Mouse (Mus musculus) megakaryocyte, embryonic 14.5 days (primary cell): ENCODE results near the gene Hps3. TPM values are rescaled to one million over a fixed set of nuclear protein-coding genes. Genes with fewer than 3 reads are reported as not detected.

Experiments used
- H3K27me3 ChIP-seq: replicated peaks from 2 replicates; pipeline ENCODE3; 2012; ENCODE audit warnings: inconsistent platforms
- H3K36me3 ChIP-seq: replicated peaks from 2 replicates; pipeline ENCODE3; 2012; ENCODE audit warnings: low read length, inconsistent platforms, mixed read lengths
- H3K4me1 ChIP-seq: 2 replicates; pipeline ENCODE4 v1.6.1; 2012; ENCODE audit warnings: inconsistent platforms
- H3K4me3 ChIP-seq: replicated peaks from 2 replicates; pipeline ENCODE3; 2012; ENCODE audit warnings: moderate library complexity, mild to moderate bottlenecking, inconsistent platforms
- H3K9me3 ChIP-seq: 2 replicates; pipeline ENCODE4 v1.6.1; 2012; ENCODE audit warnings: inconsistent platforms
- FLI1 ChIP-seq: IDR thresholded peaks from 2 replicates; pipeline ENCODE4 v1.6.1; 2012; ENCODE audit warnings: low read length, inconsistent platforms, mixed read lengths
- GATA1 ChIP-seq: IDR thresholded peaks from 3 replicates; pipeline ENCODE4 v1.6.1; 2012; ENCODE audit warnings: mixed read lengths, low read length, inconsistent platforms, borderline replicate concordance
- polyA plus RNA-seq: library from polyadenylated mRNA; stranded (reverse); fragments of >175 nt; gene quantifications from 2 replicates; pipeline ENCODE4 v1.2.3, GENCODE M21; 2012; ENCODE audit warnings: low replicate concordance; ENCODE audit not compliant: insufficient read depth

Gene Hps3
- polyA plus RNA-seq, 1 experiment: 0.38 TPM

DNA sequence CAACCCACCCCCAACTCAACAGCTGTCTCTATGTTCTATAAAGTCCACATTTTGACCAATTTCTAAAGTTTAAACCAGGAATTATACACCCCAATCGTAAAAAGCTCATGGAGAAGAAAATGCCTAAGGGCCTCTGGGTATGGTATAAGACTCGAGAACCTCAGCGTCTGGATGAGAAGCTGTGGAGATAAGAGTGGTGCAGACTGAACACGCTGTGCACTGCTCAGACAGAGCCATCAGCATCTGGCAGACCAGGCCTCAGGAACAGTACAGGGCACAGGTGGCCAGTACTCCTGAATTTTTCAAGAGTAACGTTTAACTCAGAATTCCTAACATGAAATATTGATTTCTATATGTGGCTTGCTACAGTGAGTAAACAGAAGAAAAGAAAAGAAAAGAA lies 27.4 kb downstream of the Hps3 start:
- no peak overlapping the region for H3K4me3 ChIP-seq
- no peaks in the 10 kb centered on the region for H3K27me3 ChIP-seq
- TF ChIP-seq GATA1: no peak
- TF ChIP-seq FLI1: no peak
- peaks cover 68% of the 10 kb centered on the region for H3K36me3 ChIP-seq
- H3K4me1 ChIP-seq: peaks cover 6% of the 10 kb centered on the region
- H3K9me3 ChIP-seq: no peaks in the 10 kb centered on the region

- Histone ChIP-seq H3K4me3 (no peak overlapping the region), H3K36me3 (peaks cover 68% of the 10 kb centered on the region), H3K4me1 (peaks cover 6% of the 10 kb centered on the region), H3K27me3 (no peaks in the 10 kb centered on the region), H3K9me3 (no peaks in the 10 kb centered on the region)
- TF ChIP-seq FLI1 (no peak), GATA1 (no peak)
These were observed 27.8 kb downstream of the Hps3 start for GRCm38 (mm10) chr3:20007275-20007674.

DNA sequence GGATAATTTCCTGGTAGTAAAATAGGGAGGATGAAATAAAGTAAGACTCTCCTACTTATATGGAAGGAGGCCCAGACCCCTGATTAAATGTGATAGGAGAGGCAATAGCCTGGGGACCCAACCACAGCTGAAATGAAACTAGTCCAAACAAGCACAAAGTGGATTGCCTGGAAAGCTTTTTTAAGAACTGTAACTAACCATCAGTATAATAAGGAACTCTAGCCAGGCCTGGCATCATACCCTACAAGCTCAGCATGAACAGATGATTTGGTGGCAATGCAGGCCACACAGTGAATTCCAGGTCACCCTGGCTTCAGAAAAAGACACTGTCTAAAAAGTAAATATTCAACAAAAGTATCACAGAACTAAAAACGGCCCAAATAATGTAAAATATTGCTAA lies 29.5 kb downstream of the Hps3 start:
- no peak for TF ChIP-seq FLI1
- TF ChIP-seq GATA1: no peak
- Histone ChIP-seq H3K27me3 (no peaks in the 10 kb centered on the region), H3K36me3 (peaks cover 67% of the 10 kb centered on the region), H3K4me1 (peaks cover 6% of the 10 kb centered on the region), H3K4me3 (no peak overlapping the region), H3K9me3 (no peaks in the 10 kb centered on the region)

DNA sequence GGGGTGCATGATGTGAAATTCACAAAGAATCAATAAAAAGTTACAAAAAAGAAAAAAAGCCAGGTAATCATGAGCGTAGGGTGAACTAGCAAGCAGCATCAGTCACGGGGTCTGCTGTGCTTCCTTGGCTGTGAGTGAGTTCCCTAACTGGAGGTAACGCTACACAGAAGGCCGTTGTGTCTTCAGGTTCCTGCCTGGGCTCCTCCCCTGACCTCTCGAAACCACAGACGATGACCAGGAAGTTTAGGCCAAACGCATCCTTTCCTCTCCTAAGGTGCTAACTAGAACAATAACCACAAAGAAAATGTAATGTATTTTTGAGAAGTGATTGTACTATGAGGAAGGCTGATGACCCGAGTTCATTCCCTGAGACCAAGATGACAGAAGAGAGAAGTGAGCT lies 30.7 kb downstream of the Hps3 start:
- no peaks in the 10 kb centered on the region for H3K9me3 ChIP-seq
- H3K4me1 ChIP-seq: peaks cover 6% of the 10 kb centered on the region
- TF ChIP-seq FLI1: no peak
- TF ChIP-seq GATA1: no peak
- H3K36me3 ChIP-seq: peaks cover 69% of the 10 kb centered on the region
- H3K4me3 ChIP-seq: no peak overlapping the region
- no peaks in the 10 kb centered on the region for H3K27me3 ChIP-seq

- no peak for TF ChIP-seq GATA1
- TF ChIP-seq FLI1: no peak
- Histone ChIP-seq H3K4me3 (no peak overlapping the region), H3K9me3 (no peaks in the 10 kb centered on the region), H3K36me3 (peaks cover 66% of the 10 kb centered on the region), H3K27me3 (no peaks in the 10 kb centered on the region), H3K4me1 (peaks cover 6% of the 10 kb centered on the region)
These were observed 32.3 kb downstream of the Hps3 start for GRCm38 (mm10) chr3:20002786-20003185.

DNA sequence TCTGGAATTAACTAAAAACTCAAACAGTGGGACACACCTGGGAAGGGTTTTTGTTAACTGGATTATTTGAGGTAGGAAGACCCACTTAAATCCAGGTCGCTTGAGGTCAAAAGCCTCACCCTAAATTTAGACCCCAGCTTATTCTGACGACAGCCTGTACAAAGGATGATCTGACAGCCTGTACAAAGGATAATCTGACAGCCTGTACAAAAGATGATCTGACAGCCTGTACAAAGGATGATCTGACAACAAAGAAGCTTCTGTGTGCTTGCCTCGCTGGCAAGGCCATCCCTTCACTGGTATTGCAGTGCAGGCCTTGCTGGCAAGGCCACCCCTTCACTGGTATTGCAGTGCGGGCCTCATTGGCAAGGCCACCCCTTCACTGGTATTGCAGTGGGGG lies 34.3 kb downstream of the Hps3 start:
- Histone ChIP-seq H3K9me3 (no peaks in the 10 kb centered on the region), H3K36me3 (peaks cover 69% of the 10 kb centered on the region), H3K4me1 (peaks cover 6% of the 10 kb centered on the region), H3K4me3 (no peak overlapping the region), H3K27me3 (no peaks in the 10 kb centered on the region)
- TF ChIP-seq GATA1 (no peak), FLI1 (no peak)

DNA sequence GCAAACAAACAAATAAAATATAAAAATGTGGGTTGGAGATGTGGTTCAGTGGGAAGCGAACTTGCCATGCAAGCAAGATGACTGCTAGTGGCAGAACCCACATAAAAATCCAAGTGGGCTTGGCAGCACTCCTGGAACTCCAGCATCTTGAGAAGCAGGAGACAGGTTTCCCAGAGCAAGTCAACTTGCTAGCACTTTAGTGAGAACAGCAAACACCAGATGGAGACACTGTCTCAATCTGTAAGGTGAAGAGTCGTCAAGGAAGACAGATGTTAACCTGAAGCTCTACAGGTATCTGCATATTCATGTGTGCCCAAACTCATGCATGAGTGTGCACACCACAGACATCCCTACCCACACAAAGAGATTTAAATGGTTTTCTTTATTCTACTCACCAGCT lies 35.6 kb downstream of the Hps3 start:
- Histone ChIP-seq H3K4me3 (no peak overlapping the region), H3K36me3 (peaks cover 67% of the 10 kb centered on the region), H3K4me1 (peaks cover 4% of the 10 kb centered on the region), H3K27me3 (no peaks in the 10 kb centered on the region), H3K9me3 (no peaks in the 10 kb centered on the region)
- TF ChIP-seq GATA1: no peak
- no peak for TF ChIP-seq FLI1

GRCm38 (mm10) chr3:19992388-19992787 lies 42.7 kb downstream of the Hps3 start:
- H3K36me3 ChIP-seq: peaks cover 11% of the 10 kb centered on the region
- TF ChIP-seq GATA1 (no peak), FLI1 (no peak)
- H3K4me3 ChIP-seq: no peak overlapping the region
- no peaks in the 10 kb centered on the region for H3K27me3 ChIP-seq
- 0 out of 2 replicates have a peak, but pooled peaks cover 3% of the 10 kb centered on the region for H3K4me1 ChIP-seq
- H3K9me3 ChIP-seq: no peaks in the 10 kb centered on the region

GRCm38 (mm10) chr3:19990031-19990430 lies 45.1 kb downstream of the Hps3 start:
- Histone ChIP-seq H3K9me3 (no peaks in the 10 kb centered on the region), H3K4me3 (no peak overlapping the region), H3K27me3 (no peaks in the 10 kb centered on the region), H3K36me3 (no peaks in the 10 kb centered on the region), H3K4me1 (peaks cover 7% of the 10 kb centered on the region)
- TF ChIP-seq FLI1: no peak
- TF ChIP-seq GATA1: no peak

GRCm38 (mm10) chr3:19986123-19986522 lies 49.0 kb downstream of the Hps3 start:
- TF ChIP-seq FLI1 (no peak), GATA1 (no peak)
- Histone ChIP-seq H3K27me3 (no peaks in the 10 kb centered on the region), H3K36me3 (no peaks in the 10 kb centered on the region), H3K9me3 (no peaks in the 10 kb centered on the region), H3K4me3 (no peak overlapping the region), H3K4me1 (peaks cover 7% of the 10 kb centered on the region)

- H3K4me3 ChIP-seq: no peak overlapping the region
- peaks cover 5% of the 10 kb centered on the region for H3K4me1 ChIP-seq
- no peaks in the 10 kb centered on the region for H3K9me3 ChIP-seq
- H3K36me3 ChIP-seq: no peaks in the 10 kb centered on the region
- H3K27me3 ChIP-seq: no peaks in the 10 kb centered on the region
- no peak for TF ChIP-seq GATA1
- TF ChIP-seq FLI1: no peak
These were observed 52.3 kb downstream of the Hps3 start for GRCm38 (mm10) chr3:19982846-19983245.
